Mouse (Mus musculus) small intestine, adult 2 months (tissue): Measurements from ENCODE around the gene Gh.

ENCODE experiments used
- CTCF ChIP-seq: fragments of 200-500 bp; IDR thresholded peaks from 2 replicates; pipeline ENCODE4 v1.5.1; 2012; ENCODE audit warnings: low read depth, mild to moderate bottlenecking, control low read depth, inconsistent platforms, low read length, moderate library complexity, mixed read lengths; ENCODE audit not compliant: insufficient replicate concordance, insufficient read length; ENCODE audit errors: extremely low read depth
- POLR2A ChIP-seq: fragments of 200-500 bp; IDR thresholded peaks from 2 replicates; pipeline ENCODE4 v1.6.1; 2012; ENCODE audit warnings: low read depth, mild to moderate bottlenecking, control low read depth, inconsistent platforms, low read length, moderate library complexity

DNA sequence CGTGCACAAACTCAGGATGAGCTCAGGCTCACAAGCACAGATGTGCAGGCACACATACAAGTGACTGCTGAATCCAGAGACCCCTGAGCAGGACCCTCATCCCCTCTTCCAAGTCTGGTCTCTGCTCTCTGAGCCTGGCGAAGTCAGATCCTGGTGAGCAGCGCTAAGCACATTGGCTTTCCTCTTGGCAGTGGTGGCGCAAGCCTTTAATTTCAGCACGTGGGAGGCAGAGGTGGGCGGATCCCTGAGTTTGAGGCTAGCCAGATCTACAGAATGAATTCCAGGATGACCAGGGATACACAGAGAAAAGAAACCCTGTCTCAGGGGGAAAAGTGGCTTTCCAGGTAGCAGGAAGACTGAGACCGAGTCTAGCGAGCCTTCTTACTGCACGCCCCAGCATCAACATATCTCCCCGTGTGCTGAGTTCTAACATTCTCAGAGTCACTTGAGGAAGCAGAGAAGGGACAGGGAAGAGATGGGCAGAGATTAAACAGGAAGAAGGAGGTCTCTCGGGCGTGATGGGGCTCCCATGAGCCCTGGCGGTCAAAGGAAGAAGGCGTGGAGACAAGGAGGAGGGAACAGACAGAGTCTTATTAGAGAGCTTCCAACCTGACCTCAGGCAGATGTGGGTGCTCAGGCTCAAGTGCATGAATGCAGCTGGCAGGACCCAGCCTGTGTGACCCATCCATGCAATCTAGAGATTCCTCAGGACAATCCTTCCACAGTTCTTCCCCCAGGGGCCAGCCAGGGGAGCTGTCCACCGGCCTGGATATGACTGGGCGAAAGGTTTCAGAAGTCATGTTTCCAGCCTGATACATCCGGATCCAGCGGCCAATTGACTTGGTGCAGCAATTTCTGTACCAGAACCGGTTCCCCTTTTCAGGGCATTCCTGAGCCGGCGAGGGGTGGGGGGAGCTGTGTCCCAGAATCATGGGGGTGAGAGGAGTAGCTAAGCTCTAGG, 17.0 kb upstream of the Gh start:
- TF ChIP-seq POLR2A (no peak), CTCF (no peak)
